29 mouse cellular contexts compared by ENCODE assay signal in the genomic region with DNA sequence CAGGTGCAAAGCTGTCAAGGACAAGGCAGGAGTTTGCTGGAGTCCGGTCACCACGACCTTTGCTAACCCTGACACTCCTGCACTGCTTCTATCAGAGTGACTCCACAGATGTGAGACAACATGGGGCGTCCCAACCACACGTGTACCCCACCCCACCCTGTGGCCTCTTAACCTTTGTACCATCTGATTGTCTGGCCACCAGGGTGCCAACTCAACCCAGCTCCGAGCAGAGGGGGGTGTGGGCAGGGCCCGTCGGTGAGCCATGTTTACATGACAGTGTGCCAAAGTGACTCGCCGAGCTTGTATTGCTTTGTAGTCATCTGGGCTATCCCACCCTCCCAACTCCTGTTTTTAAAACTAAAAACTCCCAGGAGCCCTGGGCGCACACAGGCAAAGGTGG.
DNase-seq lines count a peak whose midpoint lies in the region; ATAC-seq and TF ChIP-seq lines count a peak whose summit lies in the region.
"Had no signal": no experiment of that assay in that cellular context is flagged by ENCODE, and none has a peak within 500 bp of the region (broad histone marks: within the 10 kb centered on the region; RNA-seq: fewer than 3 reads in every experiment).

No protein-coding gene starts in this region.

- H3K36me3 ChIP-seq in kidney, adult 2 months (ENCODE audit: control insufficient read depth, insufficient read depth, low read length): 0 out of 2 replicates have a peak, but pooled peaks cover 1% of the 10 kb centered on the region
- peaks cover 26% of the 10 kb centered on the region; the same call in 1 of the 2 replicates for H3K36me3 ChIP-seq in stomach, embryonic 15.5 days

- H3K4me2 ChIP-seq in stomach, embryonic 15.5 days: no peak overlapping the region
- H3K4me2 ChIP-seq: embryonic facial prominence, embryonic 12.5 days; heart, embryonic 12.5 days; hindbrain, embryonic 14.5 days; liver, embryonic 15.5 days; lung, embryonic 15.5 days; neural tube, embryonic 13.5 days had no signal

- peak; percentile 26; the same call in 1 of the 2 replicates for ATAC-seq in stomach, embryonic 15.5 days (ENCODE audit: insufficient read depth, low FRiP score, low read depth)
- ATAC-seq: CD4-positive, CD25-positive, alpha-beta regulatory T cell, adult 4 months; forebrain, embryonic 16.5 days; inflammation-experienced regulatory T-cells, adult 6 months had no signal

- DNase-seq in kidney, adult 2 months: peak; percentile 14
- DNase-seq in kidney, postnatal 10 days: no peak
- DNase-seq in 3T3-L1 (ENCODE audit: low read depth, low spot score): peak; percentile 70
- DNase-seq in fibroblast of lung, adult 2 months (ENCODE audit: low read depth): peak; percentile 41
- DNase-seq in layer of hippocampus, postnatal 14 days (ENCODE audit: low spot score in 2 of 2): no peak
- no peak for DNase-seq in kidney, postnatal 25 days
- DNase-seq: adrenal gland, adult 8-10 months; cerebellum, adult 9-10 months; embryo, embryonic 11 days; gastrocnemius, adult 2 months; heart, adult 2 months; heart, postnatal 4 days; kidney, adult 9 months; kidney, postnatal 14 days; layer of hippocampus, postnatal 36 days; left cerebral cortex, postnatal 4 days; thymus, postnatal 14 days had no signal

- no peak for TF ChIP-seq CTCF in kidney, adult 2 months (conservative IDR thresholded peaks at IDR 0.05; ENCODE audit: insufficient read depth, insufficient read length, low read depth, low read length)

- 67% methylated on average over 10 of the region's 10 CpGs for WGBS in kidney, adult 2 months
- WGBS in stomach, embryonic 15.5 days: 69% methylated on average over 10 of the region's 10 CpGs

- peaks cover 13% of the 10 kb centered on the region for H3K4me1 ChIP-seq in kidney, adult 2 months (ENCODE audit: control insufficient read depth, insufficient read depth, low read length)
- no peaks in the 10 kb centered on the region; the same call in 1 of the 2 replicates for H3K4me1 ChIP-seq in stomach, embryonic 15.5 days
- H3K4me1 ChIP-seq: lung, embryonic 15.5 days had no signal

- no peaks in the 10 kb centered on the region for H3K9me3 ChIP-seq in stomach, embryonic 15.5 days
- H3K9me3 ChIP-seq: embryonic facial prominence, embryonic 12.5 days; heart, embryonic 12.5 days; liver, embryonic 15.5 days; lung, embryonic 15.5 days; midbrain, embryonic 10.5 days; neural tube, embryonic 13.5 days had no signal

- no peak for TF ChIP-seq POLR2A in kidney, adult 2 months (IDR thresholded peaks at IDR 0.05; ENCODE audit: low read depth, low read length)

- H3K9ac ChIP-seq in stomach, embryonic 15.5 days: no peak overlapping the region
- H3K9ac ChIP-seq: embryonic facial prominence, embryonic 12.5 days; heart, embryonic 12.5 days; hindbrain, embryonic 14.5 days; liver, embryonic 15.5 days; lung, embryonic 15.5 days; neural tube, embryonic 13.5 days had no signal

- H3K27me3 ChIP-seq in kidney, adult 2 months (replicated peaks; ENCODE audit: control insufficient read depth, insufficient read depth, low read length): no peaks in the 10 kb centered on the region
- no peaks in the 10 kb centered on the region for H3K27me3 ChIP-seq in stomach, embryonic 15.5 days (replicated peaks)
- H3K27me3 ChIP-seq: embryonic facial prominence, embryonic 12.5 days; heart, embryonic 12.5 days; liver, embryonic 15.5 days; lung, embryonic 15.5 days; neural tube, embryonic 13.5 days had no signal

- no peak overlapping the region for H3K27ac ChIP-seq in kidney, adult 2 months (ENCODE audit: insufficient read depth, low read depth, low read length)
- no peak overlapping the region for H3K27ac ChIP-seq in stomach, embryonic 15.5 days
- H3K27ac ChIP-seq: embryonic facial prominence, embryonic 12.5 days; gastrocnemius, adult 2 months; heart, adult 2 months; hindbrain, embryonic 14.5 days; liver, embryonic 15.5 days; lung, embryonic 15.5 days; midbrain, embryonic 10.5 days; neural tube, embryonic 13.5 days had no signal

- no peak overlapping the region for H3K4me3 ChIP-seq in kidney, adult 2 months (ENCODE audit: insufficient read depth, low read depth, low read length)
- H3K4me3 ChIP-seq in stomach, embryonic 15.5 days (replicated peaks): no peak overlapping the region
- H3K4me3 ChIP-seq: embryonic facial prominence, embryonic 12.5 days; gastrocnemius, adult 2 months; heart, adult 2 months; heart, embryonic 12.5 days; liver, embryonic 15.5 days; lung, embryonic 15.5 days; midbrain, embryonic 10.5 days; myocyte; neural tube, embryonic 13.5 days had no signal

Comparison
In these comparisons a context has a peak if more than half of its experiments do, and no peak if none do; other contexts are left out.
1. DNase-seq: peak in kidney, adult 2 months (single experiment), 3T3-L1 (single experiment) and fibroblast of lung, adult 2 months (single experiment); none in kidney, postnatal 10 days (single experiment), layer of hippocampus, postnatal 14 days (0 of 2) and kidney, postnatal 25 days (0 of 2).